Mouse (Mus musculus): ENCODE measurements at regions not wholly inside any gene's neighbourhood (a gene's known extent, or its start where the extent isn't known, plus 50 kb on each side); places are given as distances from the start of the nearest gene placed in this dataset.

GRCm38 (mm10) chr2:133497541-133498185 lies 54.3 kb upstream of the Bmp2 start:
- TF ChIP-seq POLR2A (IDR thresholded peaks at IDR 0.05; ENCODE audit: borderline replicate concordance, extremely low read depth, low read depth, low read length) (no peak), CTCF (IDR thresholded peaks at IDR 0.05; ENCODE audit: insufficient read depth, low read length) (no peak)
